Mouse (Mus musculus) erythroblast, embryonic 14.5 days (primary cell): ENCODE measurements around the gene Dnajb12.

Experiments used
- GATA1 ChIP-seq: IDR thresholded peaks from 2 replicates; pipeline ENCODE4 v1.6.1; 2012; ENCODE audit warnings: low read length, inconsistent platforms, mixed read lengths
- TAL1 ChIP-seq: IDR thresholded peaks from 3 replicates; pipeline ENCODE4 v1.6.1; 2012; ENCODE audit warnings: low read length, inconsistent platforms, mixed read lengths

DNA sequence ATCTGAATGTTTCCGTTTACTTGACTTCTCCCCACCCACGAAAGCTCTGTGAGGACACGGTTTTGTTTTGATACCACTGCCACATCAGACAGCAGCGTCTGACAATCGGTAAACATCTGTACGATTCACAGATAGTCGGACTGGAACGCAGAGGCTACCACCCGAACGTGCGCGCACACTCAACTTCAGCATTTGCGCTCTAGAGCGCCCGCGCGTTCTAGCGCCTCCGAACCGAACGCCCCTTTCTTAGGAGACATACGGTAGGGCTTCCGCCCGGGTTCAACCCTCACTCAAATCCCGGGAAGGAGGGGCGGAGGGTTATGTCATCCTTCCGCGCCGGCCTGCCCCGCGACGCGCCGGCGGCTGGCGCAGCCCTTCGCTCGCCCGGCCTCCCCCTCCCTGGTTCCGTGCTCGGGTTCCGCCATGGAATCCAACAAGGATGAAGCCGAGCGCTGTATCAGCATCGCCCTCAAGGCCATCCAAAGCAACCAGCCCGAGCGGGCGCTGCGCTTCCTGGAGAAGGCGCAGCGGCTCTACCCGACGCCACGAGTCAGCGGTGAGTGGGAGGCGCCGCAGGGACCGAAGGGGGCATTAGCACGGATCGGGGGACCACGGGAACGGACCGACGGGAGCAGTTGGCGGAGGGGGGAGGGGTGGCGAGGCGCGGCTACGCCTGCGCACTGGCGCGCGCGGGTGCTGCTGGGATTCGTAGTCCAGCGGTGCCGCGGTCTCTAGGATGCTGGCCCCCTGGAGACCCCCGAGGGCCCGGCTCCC, at the start of gene Dnajb12:
- TF ChIP-seq TAL1 (no peak), GATA1 (no peak)
